Mouse (Mus musculus) heart, adult 2 months (tissue): Measurements from ENCODE around the gene Mefv. TPM values are rescaled to one million over a fixed set of nuclear protein-coding genes. Genes with fewer than 3 reads are reported as not detected.
A peak's percentile ranks its signal among the peaks of the same experiment; 100 is the strongest.

Source experiments
- DNase-seq, 2 experiments: peaks; one replicate each; pipeline ENCODE4 v3.0.0; 2021
- H3K27ac ChIP-seq: fragments of 200-600 bp; 2 replicates; pipeline ENCODE4 v1.8.1; 2022
- H3K27me3 ChIP-seq: fragments of 200-500 bp; 2 replicates; pipeline ENCODE4 v1.6.1; 2012; ENCODE audit warnings: mild to moderate bottlenecking, low read length, inconsistent platforms, mixed read lengths; ENCODE audit not compliant: control insufficient read depth, insufficient read depth
- H3K36me3 ChIP-seq: fragments of 200-500 bp; 2 replicates; pipeline ENCODE4 v1.6.1; 2012; ENCODE audit warnings: low read length, inconsistent platforms; ENCODE audit not compliant: control insufficient read depth, insufficient read depth
- H3K4me1 ChIP-seq: fragments of 200-500 bp; 2 replicates; pipeline ENCODE4 v1.6.1; 2011; ENCODE audit warnings: low read length; ENCODE audit not compliant: control insufficient read depth, insufficient read depth
- H3K4me3 ChIP-seq: fragments of 200-600 bp; 2 replicates; pipeline ENCODE4 v1.8.1; 2022
- H3K79me2 ChIP-seq: fragments of 200-500 bp; replicated peaks from 2 replicates; pipeline ENCODE4 v1.6.1; 2012; ENCODE audit warnings: mild to moderate bottlenecking, inconsistent platforms, low read length, moderate library complexity, mixed read lengths; ENCODE audit not compliant: control insufficient read depth, insufficient read depth
- H3K9ac ChIP-seq: fragments of 200-500 bp; 2 replicates; pipeline ENCODE4 v1.6.1; 2012; ENCODE audit warnings: low read depth, mild to moderate bottlenecking, control low read depth, inconsistent platforms, low read length, mixed read lengths
- CTCF ChIP-seq: fragments of 200-600 bp; IDR thresholded peaks from 2 replicates; pipeline ENCODE4 v1.8.1; 2022; ENCODE audit warnings: antibody characterized with exemption, mild to moderate bottlenecking, moderate library complexity
- EP300 ChIP-seq: fragments of 200-500 bp; IDR thresholded peaks from 2 replicates; pipeline ENCODE4 v1.6.1; 2011; ENCODE audit warnings: low read depth, low read length, control low read depth; ENCODE audit not compliant: insufficient read depth
- POLR2A ChIP-seq: fragments of 200-500 bp; IDR thresholded peaks from 2 replicates; pipeline ENCODE4 v1.6.1; 2011; ENCODE audit warnings: mild to moderate bottlenecking, low read depth, low read length, control low read depth; ENCODE audit not compliant: insufficient read depth
- WGBS: fragments of 180-500 bp; shearing (Covaris S2); methylation state at CpG from one replicate; pipeline ENCODE4 v1.1.7; 2018; 5-methylcytosine and 5-hydroxymethylcytosine counted together
- intact Hi-C: fragments of 180-260 bp; cut with DNase I; formaldehyde crosslinking; loops from one replicate; pipeline ENCODE4 v1.15.1; 2025
- long read RNA-seq: library from polyadenylated mRNA; stranded (forward); transcript quantifications from one replicate; pipeline ENCODE4 v2.0.0, GENCODE M21; 2021
- polyA plus RNA-seq: library from polyadenylated mRNA; depleted of rRNA; stranded (reverse); fragments of >200 nt; gene quantifications from 2 replicates; pipeline ENCODE4 v1.2.3, GENCODE M21; 2012; rRNA removed
- total RNA-seq, 2 experiments: library from RNA; stranded (reverse); gene quantifications; 2 replicates each; pipeline ENCODE4 v1.2.3; 2021

Gene Mefv
- not detected for total RNA-seq
- polyA plus RNA-seq = 0.06 and 0.09 TPM in 2 replicates
- long read RNA-seq = 0 reads

- Histone ChIP-seq H3K9ac (no peak within 1 kb of the TSS), H3K4me1 (no peaks in the 10 kb centered on the region), H3K36me3 (no peaks in the 10 kb centered on the region), H3K27ac (no peak within 1 kb of the TSS), H3K4me3 (no peak within 1 kb of the TSS), H3K79me2 (no peaks in the 10 kb centered on the region), H3K27me3 (no peaks in the 10 kb centered on the region)
- no peak for DNase-seq
- TF ChIP-seq EP300 = no peak
- TF ChIP-seq POLR2A = no peak
- no peak for TF ChIP-seq CTCF
- 84% methylated on average over 6 of the region's 6 CpGs for WGBS
- intact Hi-C loops = no loop called here
Observed at GRCm38 (mm10) chr16:3717980-3718379, at the start of gene Mefv. TSS of gene Mefv (minus strand) at chr16:3718097.

- H3K36me3 ChIP-seq = peaks cover 26% of the 10 kb centered on the region
- no peak overlapping the region for H3K4me3 ChIP-seq
- H3K27me3 ChIP-seq = no peaks in the 10 kb centered on the region
- DNase-seq = no peak
- no peak overlapping the region for H3K9ac ChIP-seq
- peaks cover 3% of the 10 kb centered on the region; the same call in 1 of the 2 replicates for H3K4me1 ChIP-seq
- no peaks in the 10 kb centered on the region for H3K79me2 ChIP-seq
- no peak overlapping the region for H3K27ac ChIP-seq
- intact Hi-C loops = loop anchor here (10.0 kb wide), 3 partner anchors 96 to 256 kb away; partner anchors contain the start of genes Gm20695, Slx4, Zfp174 and Zfp597
- WGBS = 98% methylated on average over 3 of the region's 3 CpGs
- TF ChIP-seq POLR2A (no peak), EP300 (no peak), CTCF (no peak)
Observed at GRCm38 (mm10) chr16:3748976-3749375, 31.1 kb upstream of the Mefv start.

DNA sequence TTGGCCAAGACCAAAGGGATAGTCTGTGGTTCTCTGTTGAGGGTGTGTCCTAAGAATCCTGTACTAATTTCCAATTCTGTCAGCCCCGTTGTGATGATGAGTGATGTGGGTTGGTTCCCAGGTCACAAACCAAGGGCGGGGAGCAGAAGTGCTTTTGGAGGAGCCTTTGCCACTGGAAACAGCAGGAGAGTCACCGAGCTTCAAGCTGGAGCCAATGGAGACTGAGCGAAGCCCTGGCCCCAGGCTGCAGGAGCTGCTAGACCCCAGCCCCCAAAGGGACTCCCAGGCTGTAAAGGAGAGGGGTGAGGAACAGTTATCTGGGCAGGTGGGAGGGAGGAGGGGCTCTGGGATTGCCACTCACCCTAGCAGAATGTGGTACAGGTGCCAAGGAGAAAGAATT, 27.8 kb upstream of the Mefv start:
- H3K27me3 ChIP-seq = no peaks in the 10 kb centered on the region
- H3K79me2 ChIP-seq = no peaks in the 10 kb centered on the region
- WGBS = 84% methylated on average over 4 of the region's 4 CpGs
- DNase-seq = no peak
- peaks cover 3% of the 10 kb centered on the region for H3K4me1 ChIP-seq
- H3K9ac ChIP-seq = no peak overlapping the region
- intact Hi-C loops = loop anchor here (10.0 kb wide), 3 partner anchors 99 to 259 kb away; partner anchors contain the start of genes Gm20695, Slx4, Zfp174 and Zfp597
- no peak overlapping the region for H3K27ac ChIP-seq
- peaks cover 26% of the 10 kb centered on the region for H3K36me3 ChIP-seq
- no peak for TF ChIP-seq POLR2A
- TF ChIP-seq CTCF = no peak
- no peak for TF ChIP-seq EP300
- no peak overlapping the region for H3K4me3 ChIP-seq

GRCm38 (mm10) chr16:3744186-3744700, 26.3 kb upstream of the Mefv start:
- TF ChIP-seq EP300 (no peak), CTCF (no peak), POLR2A (no peak)
- H3K27me3 ChIP-seq = no peaks in the 10 kb centered on the region
- DNase-seq = no peak
- intact Hi-C loops = loop anchor here (10.0 kb wide), 3 partner anchors 101 to 261 kb away; partner anchors contain the start of genes Gm20695, Slx4, Zfp174 and Zfp597
- H3K4me3 ChIP-seq = peak overlapping the region; percentile 89
- WGBS = under 1% methylated on average over 32 of the region's 32 CpGs
- H3K9ac ChIP-seq = peak overlapping the region; percentile 70
- H3K4me1 ChIP-seq = peaks cover 3% of the 10 kb centered on the region
- no peaks in the 10 kb centered on the region for H3K79me2 ChIP-seq
- peak overlapping the region; percentile 97 for H3K27ac ChIP-seq
- H3K36me3 ChIP-seq = peaks cover 15% of the 10 kb centered on the region

- Histone ChIP-seq H3K4me1 (peaks cover 3% of the 10 kb centered on the region), H3K36me3 (peaks cover 13% of the 10 kb centered on the region), H3K79me2 (no peaks in the 10 kb centered on the region), H3K4me3 (peak within 1 kb of the TSS; percentile 89), H3K9ac (peak within 1 kb of the TSS; percentile 70), H3K27me3 (no peaks in the 10 kb centered on the region), H3K27ac (peak within 1 kb of the TSS; percentile 97)
- peak; percentile 89 to 94 for DNase-seq
- no peak for TF ChIP-seq CTCF
- TF ChIP-seq EP300 = 0 out of 2 replicates have a peak, but pooled peaks have one; percentile 51
- peak; percentile 83 for TF ChIP-seq POLR2A
- intact Hi-C loops = loop anchor here (10.0 kb wide), 3 partner anchors 101 to 261 kb away; partner anchors contain the start of genes Gm20695, Slx4, Zfp174 and Zfp597
- under 1% methylated on average over 42 of the region's 42 CpGs for WGBS
Observed at GRCm38 (mm10) chr16:3743503-3744185, 25.7 kb upstream of the Mefv start, which contains the start of gene Zfp263. TSS of gene Zfp263 (plus strand) at chr16:3744093.

DNA sequence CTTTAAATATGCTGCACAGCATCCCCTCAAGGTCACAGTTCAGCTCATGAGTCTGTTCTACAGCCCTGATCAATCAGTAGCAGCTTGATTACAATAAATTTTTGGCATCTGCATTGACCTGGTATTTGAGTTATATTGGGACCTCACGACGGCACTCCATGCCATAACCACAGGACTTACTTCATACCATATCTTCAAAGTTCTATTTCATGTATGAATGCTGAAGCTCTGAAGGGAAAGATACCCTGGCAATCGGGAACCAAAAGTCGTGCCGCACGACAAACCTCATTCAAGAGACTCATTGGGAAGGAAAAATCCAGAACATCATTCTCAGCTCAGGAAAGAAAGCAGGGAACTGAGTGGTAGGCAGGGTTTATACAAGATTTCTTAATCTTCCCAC, 24.6 kb upstream of the Mefv start:
- no peak for DNase-seq
- Histone ChIP-seq H3K4me3 (no peak overlapping the region), H3K36me3 (peaks cover 9% of the 10 kb centered on the region), H3K27ac (no peak overlapping the region), H3K27me3 (no peaks in the 10 kb centered on the region), H3K4me1 (peaks cover 3% of the 10 kb centered on the region), H3K9ac (no peak overlapping the region), H3K79me2 (no peaks in the 10 kb centered on the region)
- no peak for TF ChIP-seq EP300
- TF ChIP-seq POLR2A = no peak
- no peak for TF ChIP-seq CTCF
- WGBS = 97% methylated on average over 6 of the region's 6 CpGs
- intact Hi-C loops = loop anchor here (10.0 kb wide), 3 partner anchors 102 to 262 kb away; partner anchors contain the start of genes Gm20695, Slx4, Zfp174 and Zfp597
